8 mouse cellular contexts compared by ENCODE assay signal in genomic region chr3:93406992-93407391, GRCm38 (mm10). TPM values are rescaled to one million over a fixed set of nuclear protein-coding genes. Genes with fewer than 3 reads are reported as not detected.
DNase-seq lines count a peak whose midpoint lies in the region; ATAC-seq and TF ChIP-seq lines count a peak whose summit lies in the region.

No protein-coding gene starts in this region.

- H3K27ac ChIP-seq in heart, postnatal 0 days (ENCODE audit: low read depth) = no peak overlapping the region
- no peak overlapping the region for H3K27ac ChIP-seq in forebrain, embryonic 14.5 days (ENCODE audit: low read depth, low read length)

- H3K4me3 ChIP-seq in heart, postnatal 0 days (ENCODE audit: low read depth, low read length) = no peak overlapping the region
- no peak overlapping the region for H3K4me3 ChIP-seq in forebrain, embryonic 14.5 days (ENCODE audit: low read depth, low read length)

- H3K9me3 ChIP-seq in heart, postnatal 0 days (replicated peaks; ENCODE audit: control insufficient read depth, low read length) = no peaks in the 10 kb centered on the region
- no peaks in the 10 kb centered on the region for H3K9me3 ChIP-seq in forebrain, embryonic 14.5 days (replicated peaks; ENCODE audit: control insufficient read depth, low read length)

- no peaks in the 10 kb centered on the region for H3K27me3 ChIP-seq in heart, postnatal 0 days (ENCODE audit: control insufficient read depth, insufficient read depth, low read length)
- no peaks in the 10 kb centered on the region for H3K27me3 ChIP-seq in forebrain, embryonic 14.5 days (replicated peaks; ENCODE audit: control insufficient read depth, insufficient read depth, low read length)

- intact Hi-C loops in left cerebral cortex, postnatal 14 days (cut with DNase I) = loop anchor here (2.0 to 5.0 kb wide), 2 partner anchors 44 to 90 kb away; partner anchors contain the start of gene Hrnr

- no peak for TF ChIP-seq EP300 in heart, postnatal 0 days (IDR thresholded peaks at IDR 0.05; ENCODE audit: low read depth)

- WGBS in heart, postnatal 0 days = 22% methylated on average over 5 of the region's 5 CpGs
- WGBS in forebrain, embryonic 14.5 days = 31% methylated on average over 5 of the region's 5 CpGs

- no peaks in the 10 kb centered on the region for H3K36me3 ChIP-seq in heart, postnatal 0 days (replicated peaks; ENCODE audit: control insufficient read depth, insufficient read depth, low read length)
- H3K36me3 ChIP-seq in forebrain, embryonic 14.5 days (ENCODE audit: control insufficient read depth, insufficient read depth, low read length) = no peaks in the 10 kb centered on the region

- DNase-seq in heart, postnatal 0 days (ENCODE audit: low spot score) = no peak
- DNase-seq in heart, adult 9 months (ENCODE audit: low spot score in 2 of 2) = no peak
- DNase-seq in urinary bladder, postnatal 25 days (ENCODE audit: low spot score) = peak; percentile 11
- no peak for DNase-seq in urinary bladder, postnatal 4 days (ENCODE audit: low spot score in 2 of 2)
- peak; percentile 22 for DNase-seq in forebrain, embryonic 14.5 days (ENCODE audit: low spot score)
- DNase-seq in left cerebral cortex, postnatal 14 days (ENCODE audit: low spot score in 2 of 2) = peak; percentile 3 to 12
- DNase-seq in naive thymus-derived CD4-positive, alpha-beta T cell, adult 2 months (ENCODE audit: low read depth) = peak; percentile 2

- H3K4me1 ChIP-seq in heart, postnatal 0 days (ENCODE audit: control insufficient read depth, insufficient read depth) = no peaks in the 10 kb centered on the region
- no peaks in the 10 kb centered on the region for H3K4me1 ChIP-seq in forebrain, embryonic 14.5 days (ENCODE audit: control insufficient read depth, insufficient read depth, low read length)

- H3K9ac ChIP-seq in heart, postnatal 0 days (replicated peaks; ENCODE audit: low read depth, low read length) = no peak overlapping the region
- no peak overlapping the region for H3K9ac ChIP-seq in forebrain, embryonic 14.5 days (ENCODE audit: low read length)

- peak; percentile 72 for TF ChIP-seq CTCF in heart, postnatal 0 days (IDR thresholded peaks at IDR 0.05; ENCODE audit: low read depth)

- no peak overlapping the region for H3K4me2 ChIP-seq in heart, postnatal 0 days (ENCODE audit: low read depth, low read length)
- no peak overlapping the region for H3K4me2 ChIP-seq in forebrain, embryonic 14.5 days (ENCODE audit: low read length)

- ATAC-seq in heart, postnatal 0 days (ENCODE audit: insufficient read depth, low read depth) = no peak
- no peak for ATAC-seq in forebrain, embryonic 14.5 days
- no peak for ATAC-seq in activated CD4-positive, CD25-positive, alpha-beta regulatory T cell, adult 4 months

RNA-seq across cellular contexts. Expression of gene Rptn, which starts 13.5 kb away (rescaled TPM):
- total RNA-seq in heart, postnatal 0 days (2014; rRNA removed; ENCODE audit: low replicate concordance) = not detected in 2 replicates
- not detected in 2 replicates for polyA plus RNA-seq in heart, postnatal 0 days (2015; fragmentation: Nextera tagmentation; extraction: Ambion mirVana)
- polyA plus RNA-seq in forebrain, embryonic 14.5 days (2014; fragmentation: Nextera tagmentation; extraction: Ambion mirVana) = not detected in 2 replicates
- not detected for total RNA-seq in left cerebral cortex, postnatal 14 days (2021)
- under 1 TPM in 1 of 2 experiments, not detected in 1; 0.11 TPM for polyA plus RNA-seq in activated CD4-positive, CD25-positive, alpha-beta regulatory T cell, adult 4 months (2017; shearing (Covaris generic))

RNA-seq across cellular contexts. Expression of gene Tchh, which starts 35.1 kb away (rescaled TPM):
- 0.08 and 0.31 TPM in 2 replicates for total RNA-seq in heart, postnatal 0 days (2014; rRNA removed; ENCODE audit: low replicate concordance)
- 0.23 and 0.25 TPM in 2 replicates for polyA plus RNA-seq in heart, postnatal 0 days (2015; fragmentation: Nextera tagmentation; extraction: Ambion mirVana)
- polyA plus RNA-seq in forebrain, embryonic 14.5 days (2014; fragmentation: Nextera tagmentation; extraction: Ambion mirVana) = 0.32 and 0.52 TPM in 2 replicates
- under 1 TPM; 0.83 to 0.99 TPM for total RNA-seq in left cerebral cortex, postnatal 14 days (2021)
- polyA plus RNA-seq in activated CD4-positive, CD25-positive, alpha-beta regulatory T cell, adult 4 months (2017; shearing (Covaris generic)) = not detected

Comparison
In these comparisons a context has a peak if more than half of its experiments do, and no peak if none do; other contexts are left out.
1. DNase-seq: peak in urinary bladder, postnatal 25 days (single experiment), forebrain, embryonic 14.5 days (single experiment), left cerebral cortex, postnatal 14 days (2 of 2) and naive thymus-derived CD4-positive, alpha-beta T cell, adult 2 months (single experiment); none in heart, postnatal 0 days (single experiment), heart, adult 9 months (0 of 2) and urinary bladder, postnatal 4 days (0 of 2).